9 mouse cellular contexts compared by ENCODE assay signal in the genomic region with DNA sequence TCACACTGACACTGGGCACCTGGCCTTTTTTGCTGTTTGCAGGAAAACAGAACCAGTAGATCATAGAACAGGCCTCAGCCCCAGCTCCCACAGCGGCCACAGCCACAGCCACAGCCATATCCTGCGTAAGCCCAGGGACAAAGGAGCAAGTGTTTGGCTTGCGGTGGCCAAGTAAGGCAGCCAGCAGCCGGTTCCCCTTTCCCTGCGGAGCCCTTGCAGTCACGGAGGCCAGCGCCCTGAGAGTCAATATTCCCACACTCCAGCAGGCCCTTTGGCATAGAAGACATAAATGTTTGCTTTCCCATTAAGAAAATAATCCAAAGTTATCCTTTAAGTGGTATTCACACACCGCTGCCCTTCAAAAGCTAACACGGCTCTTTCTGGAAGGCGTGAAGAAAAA.
DNase-seq lines count a peak whose midpoint lies in the region; ATAC-seq and TF ChIP-seq lines count a peak whose summit lies in the region.
"Had no signal": no experiment of that assay in that cellular context is flagged by ENCODE, and none has a peak within 500 bp of the region (broad histone marks: within the 10 kb centered on the region; RNA-seq: fewer than 3 reads in every experiment).

No protein-coding gene starts in this region.

- DNase-seq in left cerebral cortex, postnatal 4 days = peak; percentile 31
- no peak for DNase-seq in left cerebral cortex, postnatal 36 days (ENCODE audit: low spot score in 2 of 2)
- DNase-seq in gastrocnemius, adult 2 months = peak; percentile 61
- peak; percentile 68 for DNase-seq in kidney, postnatal 10 days
- DNase-seq in thymus, postnatal 4 days = no peak
- no peak for DNase-seq in ovary, postnatal 10 days (ENCODE audit: low spot score)
- DNase-seq in cerebellum, adult 11-12 months = no peak

- peak overlapping the region; percentile 63 for H3K27ac ChIP-seq in gastrocnemius, adult 2 months
- 0 out of 2 replicates have a peak overlapping the region, but pooled peaks have one; percentile 2 for H3K27ac ChIP-seq in neural tube, embryonic 13.5 days (replicated peaks)

- no peak for ATAC-seq in neural tube, embryonic 13.5 days (ENCODE audit: low read depth)
- ATAC-seq: Patski had no signal

- 0 out of 2 replicates have a peak overlapping the region, but pooled peaks have one; percentile 6 for H3K9ac ChIP-seq in neural tube, embryonic 13.5 days

- no peak overlapping the region for H3K4me2 ChIP-seq in neural tube, embryonic 13.5 days

- no peak for TF ChIP-seq CTCF in gastrocnemius, adult 2 months (IDR thresholded peaks at IDR 0.05)

- intact Hi-C loops in left cerebral cortex, postnatal 4 days (cut with DNase I) = no loop called here
- intact Hi-C loops in left cerebral cortex, postnatal 36 days (cut with DNase I) = no loop called here
- intact Hi-C loops in gastrocnemius, adult 2 months (cut with DNase I) = loop anchor here (5.0 kb wide), 1 partner anchor 59 kb away; no protein-coding TSS in a partner anchor

- H3K4me3 ChIP-seq in gastrocnemius, adult 2 months = no peak overlapping the region
- H3K4me3 ChIP-seq in neural tube, embryonic 13.5 days = no peak overlapping the region

- H3K4me1 ChIP-seq in neural tube, embryonic 13.5 days (replicated peaks) = peaks cover 44% of the 10 kb centered on the region

- H3K36me3 ChIP-seq in neural tube, embryonic 13.5 days = no peaks in the 10 kb centered on the region

- WGBS in neural tube, embryonic 13.5 days = 56% methylated on average over 10 of the region's 10 CpGs

- H3K27me3 ChIP-seq in neural tube, embryonic 13.5 days = no peaks in the 10 kb centered on the region
- H3K27me3 ChIP-seq: Patski had no signal

- no peaks in the 10 kb centered on the region for H3K9me3 ChIP-seq in neural tube, embryonic 13.5 days

Comparison
In these comparisons a context has a peak if more than half of its experiments do, and no peak if none do; other contexts are left out.
1. DNase-seq: peak in left cerebral cortex, postnatal 4 days (single experiment), gastrocnemius, adult 2 months (single experiment) and kidney, postnatal 10 days (single experiment); none in left cerebral cortex, postnatal 36 days (0 of 2), thymus, postnatal 4 days (single experiment), ovary, postnatal 10 days (single experiment) and cerebellum, adult 11-12 months (single experiment).